ENCODE assay signal across 26 mouse cellular contexts in the genomic region with DNA sequence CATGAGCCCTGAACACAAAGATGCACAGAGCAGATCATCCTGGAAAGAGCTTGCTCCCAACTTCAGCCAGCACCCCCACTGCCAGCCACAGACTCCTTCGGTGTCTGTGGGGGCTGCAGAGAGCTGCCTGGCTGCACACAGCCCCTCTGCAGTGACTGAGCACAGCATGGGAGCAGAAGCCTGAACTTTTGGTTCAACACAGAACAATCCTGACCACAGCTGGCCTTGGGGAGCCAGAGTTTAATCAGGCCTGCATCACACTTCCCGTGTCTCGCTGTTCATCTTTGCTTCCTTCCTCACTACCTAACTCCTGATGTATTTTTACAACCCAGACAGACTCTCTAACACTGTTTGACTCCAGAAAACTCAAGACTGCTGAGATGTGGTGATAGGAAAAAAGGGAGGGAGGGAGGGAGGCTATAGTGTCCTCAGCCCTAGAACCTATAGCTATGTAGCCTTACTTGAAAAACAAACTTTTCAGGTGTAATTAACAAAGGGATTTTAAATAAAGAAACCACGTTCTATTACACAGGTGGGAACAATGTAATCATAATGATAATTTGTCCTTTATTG. TPM values are rescaled to one million over a fixed set of nuclear protein-coding genes. Genes with fewer than 3 reads are reported as not detected.
DNase-seq lines count a peak whose midpoint lies in the region; ATAC-seq and TF ChIP-seq lines count a peak whose summit lies in the region.
"Had no signal": no experiment of that assay in that cellular context is flagged by ENCODE, and none has a peak within 500 bp of the region (broad histone marks: within the 10 kb centered on the region; RNA-seq: fewer than 3 reads in every experiment).

No protein-coding gene starts in this region.

- H3K9me3 ChIP-seq in forebrain, embryonic 10.5 days, result no peaks in the 10 kb centered on the region
- H3K9me3 ChIP-seq in forebrain, embryonic 15.5 days, result no peaks in the 10 kb centered on the region
- no peaks in the 10 kb centered on the region for H3K9me3 ChIP-seq in midbrain, embryonic 10.5 days (replicated peaks)
- H3K9me3 ChIP-seq in midbrain, embryonic 15.5 days, result no peaks in the 10 kb centered on the region
- no peaks in the 10 kb centered on the region for H3K9me3 ChIP-seq in embryonic facial prominence, embryonic 10.5 days
- H3K9me3 ChIP-seq in limb, embryonic 14.5 days (ENCODE audit: control insufficient read depth, low read length), result no peaks in the 10 kb centered on the region
- H3K9me3 ChIP-seq: embryonic facial prominence, embryonic 15.5 days; forebrain, embryonic 13.5 days; G1E; heart, embryonic 15.5 days; lung, embryonic 15.5 days; midbrain, embryonic 13.5 days; neural tube, embryonic 15.5 days had no signal

- TF ChIP-seq POLR2A in limb, embryonic 14.5 days (IDR thresholded peaks at IDR 0.05; ENCODE audit: borderline replicate concordance, extremely low read depth, insufficient read depth, insufficient read length), result no peak

- no peak overlapping the region for H3K4me2 ChIP-seq in forebrain, embryonic 15.5 days (replicated peaks)
- no peak overlapping the region for H3K4me2 ChIP-seq in midbrain, embryonic 15.5 days
- H3K4me2 ChIP-seq in limb, embryonic 14.5 days (replicated peaks; ENCODE audit: low read depth, low read length, severe bottlenecking), result no peak overlapping the region
- H3K4me2 ChIP-seq: embryonic facial prominence, embryonic 15.5 days; forebrain, embryonic 13.5 days; heart, embryonic 15.5 days; hindbrain, embryonic 14.5 days; liver, embryonic 11.5 days; lung, embryonic 15.5 days; midbrain, embryonic 13.5 days; neural tube, embryonic 15.5 days had no signal

- no peak for DNase-seq in forebrain, embryonic 10.5 days (ENCODE audit: extremely low spot score, low spot score)
- no peak for DNase-seq in midbrain, embryonic 10.5 days (ENCODE audit: low spot score)
- no peak for DNase-seq in embryonic facial prominence, embryonic 10.5 days (ENCODE audit: low spot score)
- DNase-seq in limb, embryonic 14.5 days (ENCODE audit: low spot score), result no peak
- DNase-seq in cerebellum, adult 9-11 months, result no peak
- DNase-seq in heart, adult 9 months (ENCODE audit: low spot score in 2 of 2), result no peak
- DNase-seq: adrenal gland, postnatal 14 days; cerebellum, adult 11 months; cerebellum, adult 9-10 months; kidney, adult 9 months; kidney, postnatal 25 days; right cerebral cortex, postnatal 4 days; thymus, adult 2 months; thymus, postnatal 36 days had no signal

- no peak overlapping the region for H3K9ac ChIP-seq in forebrain, embryonic 15.5 days (replicated peaks)
- no peak overlapping the region for H3K9ac ChIP-seq in midbrain, embryonic 15.5 days
- no peak overlapping the region for H3K9ac ChIP-seq in limb, embryonic 14.5 days (ENCODE audit: low read depth, low read length, severe bottlenecking)
- H3K9ac ChIP-seq: embryonic facial prominence, embryonic 15.5 days; forebrain, embryonic 13.5 days; heart, embryonic 15.5 days; hindbrain, embryonic 14.5 days; lung, embryonic 15.5 days; midbrain, embryonic 13.5 days; neural tube, embryonic 15.5 days had no signal

- H3K27ac ChIP-seq in forebrain, embryonic 10.5 days, result peak overlapping the region; percentile 53; the same call in 1 of the 2 replicates
- H3K27ac ChIP-seq in forebrain, embryonic 15.5 days (replicated peaks), result no peak overlapping the region
- H3K27ac ChIP-seq in midbrain, embryonic 10.5 days (replicated peaks), result peak overlapping the region; percentile 4; the same call in 1 of the 2 replicates
- H3K27ac ChIP-seq in midbrain, embryonic 15.5 days, result no peak overlapping the region
- H3K27ac ChIP-seq in embryonic facial prominence, embryonic 10.5 days (replicated peaks), result peak overlapping the region; percentile 40; the same call in 1 of the 2 replicates
- 0 out of 2 replicates have a peak overlapping the region, but pooled peaks have one; percentile 22 for H3K27ac ChIP-seq in limb, embryonic 14.5 days (replicated peaks; ENCODE audit: low read depth, low read length)
- H3K27ac ChIP-seq: embryonic facial prominence, embryonic 15.5 days; forebrain, embryonic 13.5 days; heart, embryonic 15.5 days; hindbrain, embryonic 14.5 days; lung, embryonic 15.5 days; midbrain, embryonic 13.5 days; neural tube, embryonic 15.5 days had no signal

- H3K4me1 ChIP-seq in forebrain, embryonic 10.5 days, result peaks cover 5% of the 10 kb centered on the region
- H3K4me1 ChIP-seq in forebrain, embryonic 15.5 days, result no peaks in the 10 kb centered on the region
- H3K4me1 ChIP-seq in midbrain, embryonic 10.5 days, result peaks cover 6% of the 10 kb centered on the region
- no peaks in the 10 kb centered on the region for H3K4me1 ChIP-seq in midbrain, embryonic 15.5 days
- H3K4me1 ChIP-seq in embryonic facial prominence, embryonic 10.5 days, result peaks cover 31% of the 10 kb centered on the region
- H3K4me1 ChIP-seq in limb, embryonic 14.5 days (ENCODE audit: control insufficient read depth, insufficient read depth, low read length), result peaks cover 17% of the 10 kb centered on the region
- H3K4me1 ChIP-seq: embryonic facial prominence, embryonic 15.5 days; forebrain, embryonic 13.5 days; midbrain, embryonic 13.5 days; neural tube, embryonic 15.5 days had no signal

- no peak overlapping the region for H3K4me3 ChIP-seq in forebrain, embryonic 10.5 days
- H3K4me3 ChIP-seq in forebrain, embryonic 15.5 days, result no peak overlapping the region
- H3K4me3 ChIP-seq in midbrain, embryonic 10.5 days, result no peak overlapping the region
- H3K4me3 ChIP-seq in midbrain, embryonic 15.5 days, result no peak overlapping the region
- H3K4me3 ChIP-seq in embryonic facial prominence, embryonic 10.5 days, result no peak overlapping the region
- no peak overlapping the region for H3K4me3 ChIP-seq in limb, embryonic 14.5 days (replicated peaks; ENCODE audit: low read length)
- H3K4me3 ChIP-seq: embryonic facial prominence, embryonic 15.5 days; forebrain, embryonic 13.5 days; heart, embryonic 15.5 days; lung, embryonic 15.5 days; midbrain, embryonic 13.5 days; neural tube, embryonic 15.5 days had no signal

- H3K27me3 ChIP-seq in forebrain, embryonic 10.5 days (ENCODE audit: poor library complexity, severe bottlenecking), result no peaks in the 10 kb centered on the region
- H3K27me3 ChIP-seq in forebrain, embryonic 15.5 days, result no peaks in the 10 kb centered on the region
- H3K27me3 ChIP-seq in midbrain, embryonic 10.5 days (ENCODE audit: low read depth, poor library complexity, severe bottlenecking), result no peaks in the 10 kb centered on the region; the same call in 1 of the 2 replicates
- no peaks in the 10 kb centered on the region for H3K27me3 ChIP-seq in midbrain, embryonic 15.5 days (replicated peaks)
- H3K27me3 ChIP-seq in embryonic facial prominence, embryonic 10.5 days (replicated peaks; ENCODE audit: low read depth, poor library complexity, severe bottlenecking), result no peaks in the 10 kb centered on the region
- no peaks in the 10 kb centered on the region for H3K27me3 ChIP-seq in limb, embryonic 14.5 days (ENCODE audit: control insufficient read depth, insufficient read depth, low read length)
- H3K27me3 ChIP-seq: embryonic facial prominence, embryonic 15.5 days; forebrain, embryonic 13.5 days; heart, embryonic 15.5 days; lung, embryonic 15.5 days; midbrain, embryonic 13.5 days; neural tube, embryonic 15.5 days had no signal

- ATAC-seq in forebrain, embryonic 15.5 days (replicated peaks), result no peak
- no peak for ATAC-seq in midbrain, embryonic 15.5 days (replicated peaks)
- ATAC-seq in limb, embryonic 14.5 days (ENCODE audit: low FRiP score, low read depth), result peak; percentile 62
- ATAC-seq: forebrain, embryonic 13.5 days; intestine, postnatal 0 days; midbrain, embryonic 13.5 days had no signal

- 53% methylated on average over 4 of the region's 4 CpGs for WGBS in forebrain, embryonic 10.5 days
- WGBS in forebrain, embryonic 15.5 days, result 48% methylated on average over 4 of the region's 4 CpGs
- 51% methylated on average over 4 of the region's 4 CpGs for WGBS in midbrain, embryonic 10.5 days
- WGBS in midbrain, embryonic 15.5 days, result 47% methylated on average over 4 of the region's 4 CpGs
- WGBS in embryonic facial prominence, embryonic 10.5 days, result 58% methylated on average over 4 of the region's 4 CpGs
- WGBS in limb, embryonic 14.5 days, result 29% methylated on average over 4 of the region's 4 CpGs

- H3K36me3 ChIP-seq in forebrain, embryonic 10.5 days (replicated peaks), result no peaks in the 10 kb centered on the region
- no peaks in the 10 kb centered on the region for H3K36me3 ChIP-seq in forebrain, embryonic 15.5 days
- no peaks in the 10 kb centered on the region for H3K36me3 ChIP-seq in midbrain, embryonic 10.5 days
- no peaks in the 10 kb centered on the region for H3K36me3 ChIP-seq in midbrain, embryonic 15.5 days (replicated peaks)
- H3K36me3 ChIP-seq in embryonic facial prominence, embryonic 10.5 days (replicated peaks), result no peaks in the 10 kb centered on the region
- no peaks in the 10 kb centered on the region for H3K36me3 ChIP-seq in limb, embryonic 14.5 days (ENCODE audit: control insufficient read depth, insufficient read depth, low read length)
- H3K36me3 ChIP-seq: embryonic facial prominence, embryonic 15.5 days; G1E; heart, embryonic 15.5 days; lung, embryonic 15.5 days; midbrain, embryonic 13.5 days; neural tube, embryonic 15.5 days had no signal

RNA-seq across cellular contexts. Expression of gene Rbm43, which starts 27.3 kb away (rescaled TPM):
- 6.8 and 7.0 TPM in 2 replicates for polyA plus RNA-seq in forebrain, embryonic 10.5 days (2016; fragmentation: Nextera tagmentation; extraction: Ambion mirVana)
- polyA plus RNA-seq in forebrain, embryonic 15.5 days (2015; fragmentation: Nextera tagmentation; extraction: Ambion mirVana), result 5.5 and 6.3 TPM in 2 replicates
- polyA plus RNA-seq in midbrain, embryonic 10.5 days (2016; fragmentation: Nextera tagmentation; extraction: Ambion mirVana), result 5.9 and 7.0 TPM in 2 replicates
- 5.1 and 6.1 TPM in 2 replicates for polyA plus RNA-seq in midbrain, embryonic 15.5 days (2015; fragmentation: Nextera tagmentation; extraction: Ambion mirVana)
- polyA plus RNA-seq in embryonic facial prominence, embryonic 10.5 days (2016; fragmentation: Nextera tagmentation; extraction: Ambion mirVana), result 7.8 and 7.9 TPM in 2 replicates
- 9.6 and 10.8 TPM in 2 replicates for polyA plus RNA-seq in limb, embryonic 14.5 days (2012; rRNA removed)
- polyA plus RNA-seq in limb, embryonic 14.5 days (2014; fragmentation: Nextera tagmentation; extraction: Ambion mirVana), result 17.4 and 18.5 TPM in 2 replicates

Comparison
In these comparisons a context has a peak if more than half of its experiments do, and no peak if none do; other contexts are left out.
1. H3K27ac ChIP-seq: peak in forebrain, embryonic 10.5 days (single experiment), midbrain, embryonic 10.5 days (single experiment), embryonic facial prominence, embryonic 10.5 days (single experiment) and limb, embryonic 14.5 days (single experiment); none in forebrain, embryonic 15.5 days (single experiment) and midbrain, embryonic 15.5 days (single experiment).